Mouse (Mus musculus) midbrain, postnatal 0 days (tissue): ENCODE results near the gene Polr2e. TPM values are rescaled to one million over a fixed set of nuclear protein-coding genes. Genes with fewer than 3 reads are reported as not detected.

Experiments used
- ATAC-seq: fragments of 200-750 bp; cut with Nextera tagmentation; 2 replicates; pipeline ENCODE4 v1.8.0; 2017; ENCODE audit warnings: moderate number of reproducible peaks, mild to moderate bottlenecking, moderate TSS enrichment, moderate library complexity; ENCODE audit not compliant: low FRiP score
- DNase-seq: peaks from one replicate; pipeline ENCODE4 v3.0.0-alpha.2; 2015; ENCODE audit warnings: low spot score
- H3K27ac ChIP-seq: fragments of 300-500 bp; sonication (generic); 2 replicates; pipeline ENCODE4 v1.5.1; 2014; ENCODE audit warnings: low read depth, mild to moderate bottlenecking, low read length, mixed read lengths
- H3K27me3 ChIP-seq: fragments of 300-500 bp; sonication (generic); 2 replicates; pipeline ENCODE4 v1.6.1; 2014; ENCODE audit warnings: low read length, control low read depth, mixed read lengths; ENCODE audit not compliant: insufficient read depth
- H3K36me3 ChIP-seq: fragments of 300-500 bp; sonication (generic); 2 replicates; pipeline ENCODE4 v1.6.1; 2014; ENCODE audit warnings: low read length, control low read depth, mixed read lengths; ENCODE audit not compliant: insufficient read depth
- H3K4me1 ChIP-seq: fragments of 300-500 bp; sonication (generic); 2 replicates; pipeline ENCODE4 v1.6.1; 2014; ENCODE audit warnings: mild to moderate bottlenecking, control low read depth, antibody characterized with exemption, low read length, mixed read lengths; ENCODE audit not compliant: insufficient read depth
- H3K4me2 ChIP-seq: fragments of 300-500 bp; sonication (generic); 2 replicates; pipeline ENCODE4 v1.6.1; 2014; ENCODE audit warnings: low read depth, mild to moderate bottlenecking, low read length, mixed read lengths; ENCODE audit not compliant: poor library complexity, severe bottlenecking
- H3K4me3 ChIP-seq: fragments of 300-500 bp; sonication (generic); 2 replicates; pipeline ENCODE4 v1.5.1; 2014; ENCODE audit warnings: low read depth, mild to moderate bottlenecking, low read length, moderate library complexity
- H3K9ac ChIP-seq: fragments of 300-500 bp; sonication (generic); replicated peaks from 2 replicates; pipeline ENCODE4 v1.6.1; 2014; ENCODE audit warnings: mild to moderate bottlenecking, low read length, moderate library complexity, mixed read lengths; ENCODE audit not compliant: poor library complexity, severe bottlenecking
- H3K9me3 ChIP-seq: fragments of 300-500 bp; sonication (generic); 2 replicates; pipeline ENCODE4 v1.6.1; 2016; ENCODE audit warnings: low read length, control low read depth
- CTCF ChIP-seq: IDR thresholded peaks from 2 replicates; pipeline ENCODE4 v1.5.1; 2016; ENCODE audit warnings: antibody characterized with exemption, mild to moderate bottlenecking
- WGBS: fragments of 180-500 bp; shearing (Covaris S2); extraction: QIAGEN DNeasy Blood & Tissue Kit; methylation state at CpG from one replicate; pipeline ENCODE4 v1.1.7; 2014; 5-methylcytosine and 5-hydroxymethylcytosine counted together
- polyA plus RNA-seq: library from polyadenylated mRNA; unstranded; fragments of >200 nt; fragmentation: Nextera tagmentation; extraction: Ambion mirVana; gene quantifications from 2 replicates; pipeline ENCODE4 v1.2.1, GENCODE M21; 2015
- total RNA-seq: library from RNA; depleted of rRNA; stranded (reverse); fragments of >200 nt; gene quantifications from 2 replicates; pipeline ENCODE4 v1.2.3, GENCODE M21; 2014; rRNA removed

Gene Polr2e
- total RNA-seq, result 66.4 and 76.0 TPM in 2 replicates
- polyA plus RNA-seq, result 126 and 135 TPM in 2 replicates

- DNase-seq (peak; percentile 99), ATAC-seq (peak; percentile 98)
- Histone ChIP-seq H3K9me3 (no peaks in the 10 kb centered on the region), H3K27ac (peak within 1 kb of the TSS; percentile 60), H3K4me3 (peak within 1 kb of the TSS; percentile 64), H3K27me3 (no peaks in the 10 kb centered on the region), H3K36me3 (peaks cover 31% of the 10 kb centered on the region), H3K9ac (peak within 1 kb of the TSS; percentile 68), H3K4me1 (0 out of 2 replicates have a peak, but pooled peaks cover 9% of the 10 kb centered on the region), H3K4me2 (peak within 1 kb of the TSS; percentile 77)
- TF ChIP-seq CTCF, result peak; percentile 48; the same call in 1 of the 2 replicates
- 2% methylated on average over 40 of the region's 40 CpGs for WGBS
Observed at GRCm38 (mm10) chr10:80039559-80039979, at the start of gene Polr2e. Gene Polr2e, minus strand, starts transcription at chr10:80039795.

GRCm38 (mm10) chr10:80089146-80089545 is 49.6 kb upstream of the Polr2e start:
- DNase-seq (no peak), ATAC-seq (no peak)
- WGBS, result 68% methylated on average over 4 of the region's 4 CpGs
- Histone ChIP-seq H3K27ac (no peak overlapping the region), H3K4me1 (no peaks in the 10 kb centered on the region), H3K4me2 (no peak overlapping the region), H3K4me3 (no peak overlapping the region), H3K9ac (no peak overlapping the region), H3K36me3 (peaks cover 6% of the 10 kb centered on the region), H3K27me3 (no peaks in the 10 kb centered on the region), H3K9me3 (no peaks in the 10 kb centered on the region)
- peak; percentile 13; the same call in 1 of the 2 replicates for TF ChIP-seq CTCF

GRCm38 (mm10) chr10:80087483-80087882 is 47.9 kb upstream of the Polr2e start:
- WGBS, result 95% methylated on average over 8 of the region's 8 CpGs
- Histone ChIP-seq H3K27ac (no peak overlapping the region), H3K9ac (no peak overlapping the region), H3K4me1 (no peaks in the 10 kb centered on the region), H3K36me3 (peaks cover 18% of the 10 kb centered on the region), H3K9me3 (no peaks in the 10 kb centered on the region), H3K4me3 (no peak overlapping the region), H3K27me3 (no peaks in the 10 kb centered on the region), H3K4me2 (no peak overlapping the region)
- TF ChIP-seq CTCF, result no peak
- no peak for ATAC-seq
- no peak for DNase-seq

- H3K9ac ChIP-seq, result no peak overlapping the region
- no peak overlapping the region for H3K4me3 ChIP-seq
- H3K9me3 ChIP-seq, result no peaks in the 10 kb centered on the region
- 82% methylated on average over 3 of the region's 3 CpGs for WGBS
- H3K36me3 ChIP-seq, result peaks cover 24% of the 10 kb centered on the region
- ATAC-seq (no peak), DNase-seq (no peak)
- no peak overlapping the region for H3K4me2 ChIP-seq
- no peaks in the 10 kb centered on the region for H3K27me3 ChIP-seq
- H3K27ac ChIP-seq, result no peak overlapping the region
- no peaks in the 10 kb centered on the region for H3K4me1 ChIP-seq
- TF ChIP-seq CTCF, result no peak
Observed at GRCm38 (mm10) chr10:80086847-80087246, 47.3 kb upstream of the Polr2e start.

- no peak for ATAC-seq
- Histone ChIP-seq H3K36me3 (peaks cover 42% of the 10 kb centered on the region), H3K27ac (no peak overlapping the region), H3K4me2 (no peak overlapping the region), H3K4me1 (no peaks in the 10 kb centered on the region), H3K9me3 (no peaks in the 10 kb centered on the region), H3K4me3 (no peak overlapping the region), H3K9ac (no peak overlapping the region), H3K27me3 (no peaks in the 10 kb centered on the region)
- WGBS, result 84% methylated on average over 9 of the region's 9 CpGs
- TF ChIP-seq CTCF, result no peak
- no peak for DNase-seq
Observed at GRCm38 (mm10) chr10:80084817-80085487, 45.4 kb upstream of the Polr2e start.

GRCm38 (mm10) chr10:80081075-80081474 is 41.5 kb upstream of the Polr2e start:
- no peak for ATAC-seq
- peaks cover 54% of the 10 kb centered on the region for H3K36me3 ChIP-seq
- 87% methylated on average over 3 of the region's 3 CpGs for WGBS

More at GRCm38 (mm10) chr10:80081075-80081474, 41.5 kb upstream of the Polr2e start:
- DNase-seq, result no peak
- no peak overlapping the region for H3K4me3 ChIP-seq
- H3K27me3 ChIP-seq, result no peaks in the 10 kb centered on the region
- no peaks in the 10 kb centered on the region for H3K9me3 ChIP-seq
- no peaks in the 10 kb centered on the region for H3K4me1 ChIP-seq
- no peak for TF ChIP-seq CTCF
- no peak overlapping the region for H3K27ac ChIP-seq
- H3K4me2 ChIP-seq, result no peak overlapping the region
- no peak overlapping the region for H3K9ac ChIP-seq
